Mouse (Mus musculus) erythroblast, adult 5-6 weeks (primary cell): ENCODE data around the gene Ubn1. TPM values are rescaled to one million over a fixed set of nuclear protein-coding genes. Genes with fewer than 3 reads are reported as not detected.

ENCODE experiments used
- ATAC-seq: replicated peaks from 2 replicates; pipeline ENCODE4 v1.8.0; 2016; ENCODE audit warnings: moderate number of reproducible peaks, mild to moderate bottlenecking, moderate TSS enrichment, inconsistent platforms; ENCODE audit not compliant: poor library complexity, low FRiP score, severe bottlenecking
- total RNA-seq, 2 experiments: library from RNA; stranded (forward) in 1 of 2; stranded (reverse) in 1 of 2; fragments of 150-400 nt in 1 of 2; fragments of 200-764, 138-1000 nt in 1 of 2; gene quantifications; 2 replicates each; pipeline versions ENCODE4 v1.2.3 to v1.2.4; 2015 to 2017; ENCODE audit warnings: low replicate concordance in 2 of 2

Ubn1 gene
- total RNA-seq, 2 experiments from 2014 or later = 16.1 to 31.4 TPM

GRCm38 (mm10) chr16:5134623-5135330 lies 84.9 kb downstream of the Ubn1 start:
- no peak for ATAC-seq

GRCm38 (mm10) chr16:5135551-5136261 lies 85.8 kb downstream of the Ubn1 start:
- ATAC-seq = no peak

Other genes with a start within 250 kb of the Ubn1 start
- not detected in 2 replicates for gene 4930562C15Rik, start 214.6 kb upstream of the Ubn1 start, total RNA-seq (2015; ENCODE audit: low replicate concordance)
- 0.42 TPM in 1 of 2 replicates, not detected in the other for gene 4930562C15Rik, start 214.6 kb upstream of the Ubn1 start, total RNA-seq (2017; ENCODE audit: low replicate concordance)
- 26.8 and 39.6 TPM in 2 replicates for gene Ubald1, start 169.7 kb upstream of the Ubn1 start, total RNA-seq (2015; ENCODE audit: low replicate concordance)
- gene Ubald1, start 169.7 kb upstream of the Ubn1 start, total RNA-seq (2017; ENCODE audit: low replicate concordance) = 9.5 and 18.3 TPM in 2 replicates
- gene Mgrn1, start 163.8 kb upstream of the Ubn1 start, total RNA-seq (2015; ENCODE audit: low replicate concordance) = 5.9 and 6.5 TPM in 2 replicates
- gene Mgrn1, start 163.8 kb upstream of the Ubn1 start, total RNA-seq (2017; ENCODE audit: low replicate concordance) = 2.0 and 3.3 TPM in 2 replicates
- 5.0 and 6.9 TPM in 2 replicates for gene Nudt16l1, start 111.3 kb upstream of the Ubn1 start, total RNA-seq (2015; ENCODE audit: low replicate concordance)
- gene Nudt16l1, start 111.3 kb upstream of the Ubn1 start, total RNA-seq (2017; ENCODE audit: low replicate concordance) = 0.51 and 2.2 TPM in 2 replicates
- gene Anks3, start 85.9 kb upstream of the Ubn1 start, total RNA-seq (2015; ENCODE audit: low replicate concordance) = 14.4 and 17.3 TPM in 2 replicates
- 16.4 and 25.0 TPM in 2 replicates for gene Anks3, start 85.9 kb upstream of the Ubn1 start, total RNA-seq (2017; ENCODE audit: low replicate concordance)
- gene Sept12, start 52.2 kb upstream of the Ubn1 start, total RNA-seq (2015; ENCODE audit: low replicate concordance) = not detected in 2 replicates
- gene Sept12, start 52.2 kb upstream of the Ubn1 start, total RNA-seq (2017; ENCODE audit: low replicate concordance) = not detected in 2 replicates
- gene Smim22, start 42.8 kb upstream of the Ubn1 start, total RNA-seq (2015; ENCODE audit: low replicate concordance) = not detected in 2 replicates
- gene Smim22, start 42.8 kb upstream of the Ubn1 start, total RNA-seq (2017; ENCODE audit: low replicate concordance) = not detected in 2 replicates
- 35.3 and 39.2 TPM in 2 replicates for gene Rogdi, start 36.5 kb upstream of the Ubn1 start, total RNA-seq (2015; ENCODE audit: low replicate concordance)
- 6.8 and 9.5 TPM in 2 replicates for gene Rogdi, start 36.5 kb upstream of the Ubn1 start, total RNA-seq (2017; ENCODE audit: low replicate concordance)
- 29.0 and 43.9 TPM in 2 replicates for gene Glyr1, start 194 bp upstream of the Ubn1 start, total RNA-seq (2015; ENCODE audit: low replicate concordance)
- gene Glyr1, start 194 bp upstream of the Ubn1 start, total RNA-seq (2017; ENCODE audit: low replicate concordance) = 42.1 and 57.2 TPM in 2 replicates
- gene Ppl, start 82.4 kb downstream of the Ubn1 start, total RNA-seq (2015; ENCODE audit: low replicate concordance) = not detected in 2 replicates
- not detected in 2 replicates for gene Ppl, start 82.4 kb downstream of the Ubn1 start, total RNA-seq (2017; ENCODE audit: low replicate concordance)
- gene Sec14l5, start 97.1 kb downstream of the Ubn1 start, total RNA-seq (2015; ENCODE audit: low replicate concordance) = not detected in 2 replicates
- gene Sec14l5, start 97.1 kb downstream of the Ubn1 start, total RNA-seq (2017; ENCODE audit: low replicate concordance) = not detected in 2 replicates
- 4.4 and 9.6 TPM in 2 replicates for gene Nagpa, start 154.0 kb downstream of the Ubn1 start, total RNA-seq (2015; ENCODE audit: low replicate concordance)
- 5.6 and 15.1 TPM in 2 replicates for gene Nagpa, start 154.0 kb downstream of the Ubn1 start, total RNA-seq (2017; ENCODE audit: low replicate concordance)
- gene AU021092, start 172.2 kb downstream of the Ubn1 start, total RNA-seq (2015; ENCODE audit: low replicate concordance) = not detected in 2 replicates
- not detected in 2 replicates for gene AU021092, start 172.2 kb downstream of the Ubn1 start, total RNA-seq (2017; ENCODE audit: low replicate concordance)
- 5.8 and 6.1 TPM in 2 replicates for gene Alg1, start 183.6 kb downstream of the Ubn1 start, total RNA-seq (2015; ENCODE audit: low replicate concordance)
- gene Alg1, start 183.6 kb downstream of the Ubn1 start, total RNA-seq (2017; ENCODE audit: low replicate concordance) = 2.6 and 5.4 TPM in 2 replicates
- 1.3 and 2.3 TPM in 2 replicates for gene Eef2kmt, start 205.9 kb downstream of the Ubn1 start, total RNA-seq (2015; ENCODE audit: low replicate concordance)
- 1.8 and 4.5 TPM in 2 replicates for gene Eef2kmt, start 205.9 kb downstream of the Ubn1 start, total RNA-seq (2017; ENCODE audit: low replicate concordance)